Mouse (Mus musculus) lung, postnatal 36 days (tissue): ENCODE data around the gene Etnk2.

Experiments
- DNase-seq: peaks from one replicate; pipeline ENCODE4 v3.0.0; 2022; ENCODE audit warnings: mixed read lengths

Etnk2 gene

DNA sequence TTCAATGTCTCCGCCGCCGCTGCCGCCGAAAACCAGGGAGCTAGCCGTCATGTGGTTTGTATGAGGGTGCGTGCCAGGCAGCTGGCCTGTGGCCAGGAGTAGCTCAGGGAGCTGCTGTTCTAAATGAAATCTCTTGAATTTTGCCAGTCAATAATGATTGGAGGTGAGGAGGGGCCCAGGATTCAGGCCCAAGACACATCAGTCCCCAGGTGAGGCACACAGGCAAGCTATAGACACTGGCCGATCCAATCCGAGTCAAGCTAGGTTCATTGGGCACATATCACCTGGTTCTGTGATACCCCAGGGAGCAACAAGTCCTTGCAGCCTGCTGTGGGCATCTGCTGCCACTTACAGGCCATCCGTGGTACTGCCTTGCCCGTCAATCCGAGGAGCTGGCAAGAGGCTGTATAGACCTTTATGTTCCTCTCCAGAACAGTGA, 10.0 kb upstream of the Etnk2 start:
- DNase-seq = peak; percentile 84

DNA sequence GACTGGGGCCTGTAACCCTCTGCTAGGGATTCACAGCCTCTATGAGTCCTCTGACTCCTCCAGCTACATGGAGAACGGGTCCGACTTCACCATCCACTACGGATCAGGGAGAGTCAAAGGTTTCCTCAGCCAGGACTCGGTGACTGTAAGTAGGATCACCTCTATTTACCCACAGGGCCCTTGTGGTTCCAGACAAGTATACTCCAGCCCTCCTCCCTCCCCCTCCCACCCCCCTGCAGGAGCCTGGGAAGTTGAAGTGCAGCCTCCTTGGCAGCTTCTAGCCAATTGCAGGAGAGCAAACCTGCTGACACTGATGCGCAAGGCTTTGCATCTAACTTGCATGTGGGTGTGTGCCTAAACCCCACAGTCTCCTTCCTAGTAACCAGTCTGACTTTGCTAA, 7.9 kb upstream of the Etnk2 start:
- no peak for DNase-seq

- no peak for DNase-seq
These were observed 7.5 kb upstream of the Etnk2 start for GRCm38 (mm10) chr1:133355912-133356311.

GRCm38 (mm10) chr1:133356330-133356729, 7.0 kb upstream of the Etnk2 start:
- no peak for DNase-seq

GRCm38 (mm10) chr1:133361006-133361405, 2.4 kb upstream of the Etnk2 start:
- no peak for DNase-seq

- no peak for DNase-seq
These were observed 1.3 kb upstream of the Etnk2 start for GRCm38 (mm10) chr1:133362103-133362502.

- DNase-seq = no peak
These were observed 754 bp downstream of the Etnk2 start for GRCm38 (mm10) chr1:133364022-133364630.

DNA sequence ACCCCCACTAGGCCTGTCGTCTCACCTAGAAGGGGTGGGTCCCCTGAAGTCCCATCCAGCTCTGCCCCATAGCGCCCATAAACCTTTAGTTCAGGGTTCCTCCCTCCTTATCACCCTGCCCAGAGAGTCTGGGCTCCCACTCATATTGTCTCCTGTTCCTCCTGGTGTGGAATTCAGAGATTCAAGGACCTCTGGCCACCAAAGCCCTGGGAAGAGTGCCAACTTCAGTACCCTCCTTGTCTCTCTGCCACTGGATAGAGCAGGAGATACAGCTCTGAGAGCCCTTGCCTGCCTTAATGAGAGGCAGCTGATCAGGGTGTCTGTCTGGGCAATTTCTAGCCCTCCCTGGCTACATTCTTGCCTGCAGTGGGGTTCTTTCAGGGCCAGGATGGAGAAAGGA, 1.5 kb downstream of the Etnk2 start:
- no peak for DNase-seq

- DNase-seq = no peak
These were observed 3.7 kb downstream of the Etnk2 start for GRCm38 (mm10) chr1:133366951-133367605.

- no peak for DNase-seq
These were observed 4.5 kb downstream of the Etnk2 start for GRCm38 (mm10) chr1:133367606-133368488.

- DNase-seq = no peak
These were observed 5.3 kb downstream of the Etnk2 start for GRCm38 (mm10) chr1:133368644-133369043.

GRCm38 (mm10) chr1:133370352-133370751, 7.0 kb downstream of the Etnk2 start:
- DNase-seq = no peak

DNA sequence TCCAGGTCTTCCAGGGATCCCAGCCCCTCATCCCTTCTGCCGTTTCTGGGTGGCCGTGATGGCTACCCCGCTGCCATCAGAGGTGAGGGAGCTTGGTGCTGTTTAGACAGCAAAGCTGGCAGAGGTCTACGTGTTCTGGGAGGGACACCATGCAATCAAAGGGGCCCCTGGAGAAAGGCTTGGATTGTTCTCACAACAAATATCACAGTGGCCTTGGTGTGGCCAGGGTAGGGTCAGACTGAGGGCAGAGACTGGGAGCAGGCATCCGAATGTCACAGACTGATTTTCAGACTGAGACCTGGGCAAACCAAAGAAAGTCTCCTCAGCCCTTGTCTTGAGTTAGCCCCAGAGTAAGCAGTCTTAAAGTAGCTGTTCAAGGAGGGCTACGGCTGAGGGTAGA, 8.1 kb downstream of the Etnk2 start:
- DNase-seq = no peak

GRCm38 (mm10) chr1:133372113-133372512, 8.7 kb downstream of the Etnk2 start:
- DNase-seq = no peak

DNA sequence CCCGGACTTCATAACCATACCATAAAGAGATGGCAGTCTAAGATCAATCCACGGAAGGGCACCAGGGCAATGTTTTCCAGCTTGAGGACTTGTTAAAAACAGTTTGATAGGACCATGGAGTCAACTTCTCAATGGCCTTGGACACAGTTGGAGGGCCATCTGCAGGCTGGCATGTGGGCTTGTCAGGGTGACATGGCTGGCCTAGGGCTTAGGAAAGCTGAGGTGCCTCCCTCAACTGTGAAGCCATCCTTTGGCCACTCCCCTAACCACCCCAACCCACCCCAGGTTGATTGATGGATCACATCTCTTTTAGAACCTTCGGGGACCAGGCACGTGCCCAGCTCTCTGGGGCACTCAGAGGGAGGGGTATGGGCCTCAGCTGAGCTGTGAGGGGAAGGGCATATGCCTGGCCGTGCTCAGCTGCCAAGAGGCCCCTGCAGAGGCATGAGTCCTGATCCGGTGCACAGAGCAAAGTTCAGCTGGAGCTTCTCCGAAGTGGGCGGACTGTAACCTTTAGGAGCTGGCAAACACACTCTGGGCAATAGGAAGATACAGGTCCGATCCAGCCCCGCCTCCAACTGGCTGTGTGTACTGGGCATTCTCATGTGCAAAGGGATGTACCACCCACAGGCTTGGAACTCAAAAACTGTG, 12.4 kb downstream of the Etnk2 start:
- no peak for DNase-seq

DNA sequence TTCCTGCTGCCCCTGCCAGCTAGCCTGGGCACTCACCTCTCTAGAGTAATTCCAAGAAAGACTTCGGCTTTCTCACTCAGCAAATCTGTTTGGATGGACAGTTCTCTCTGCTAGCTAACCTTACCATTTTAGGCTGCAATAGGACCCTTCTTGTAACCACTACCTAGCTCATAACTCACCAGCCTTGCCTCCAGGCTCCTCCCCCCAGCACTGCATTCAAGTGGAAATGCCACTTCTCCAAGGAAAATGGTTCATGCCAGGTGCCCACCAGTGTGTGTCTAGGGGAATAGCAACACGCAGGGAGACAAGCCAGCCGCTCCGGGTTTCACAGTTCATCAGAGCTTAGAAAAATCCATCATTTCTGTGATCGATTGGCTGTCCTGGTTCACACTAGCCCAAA, 14.2 kb downstream of the Etnk2 start:
- DNase-seq = no peak

- no peak for DNase-seq
These were observed 16.0 kb downstream of the Etnk2 start for GRCm38 (mm10) chr1:133379254-133379985.

DNA sequence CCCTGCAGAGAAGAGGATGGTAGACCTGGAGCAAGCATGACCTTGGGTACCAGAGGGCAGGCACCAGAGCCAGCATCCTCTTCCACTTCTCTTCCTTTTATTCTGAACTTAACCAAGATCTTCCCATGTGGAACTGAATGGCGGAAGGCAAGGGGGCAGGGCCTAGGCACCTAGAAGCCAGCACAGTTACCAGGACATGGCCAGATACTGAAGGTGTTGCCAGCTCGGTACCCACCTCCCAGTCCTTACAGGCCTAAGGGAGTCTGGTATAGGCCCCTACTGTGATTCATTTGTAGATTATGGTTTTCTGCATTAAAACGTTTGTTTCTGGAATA, 16.6 kb downstream of the Etnk2 start:
- DNase-seq = no peak

DNA sequence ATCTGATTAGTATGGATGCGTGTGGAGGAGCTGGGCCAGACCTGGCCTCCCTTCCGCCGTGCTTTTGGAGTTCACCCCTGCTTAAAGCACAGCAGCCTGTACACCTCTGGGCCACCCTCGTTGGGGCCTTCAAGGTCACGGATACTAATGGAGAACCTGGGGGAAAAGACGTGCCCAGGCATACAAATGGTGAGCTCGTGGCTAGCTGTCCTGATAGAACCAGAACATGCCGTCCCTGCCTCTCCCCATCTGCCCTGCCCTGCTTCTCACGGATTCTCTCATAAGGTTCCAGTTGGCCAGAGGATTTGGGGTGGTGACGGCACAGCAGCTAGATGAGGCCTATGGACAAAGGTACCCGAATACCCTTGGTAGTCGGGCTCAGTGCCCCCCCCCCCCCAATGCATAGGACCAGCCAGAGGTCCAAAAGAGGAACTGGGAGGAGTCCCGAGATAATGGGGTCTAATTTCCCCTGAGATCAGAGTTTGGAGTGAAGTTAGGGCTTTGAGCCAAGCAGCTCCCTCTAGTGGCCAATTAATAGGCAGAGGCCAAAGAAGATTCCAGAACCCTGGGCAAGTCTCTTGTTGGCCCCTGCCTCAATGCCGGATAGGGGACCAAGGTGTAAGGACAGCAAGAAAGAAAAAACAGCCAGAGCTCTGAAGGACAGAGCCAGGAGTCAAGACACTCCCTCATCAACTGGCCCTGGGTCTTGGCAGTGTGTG, 17.1 kb downstream of the Etnk2 start:
- DNase-seq = peak; percentile 62

GRCm38 (mm10) chr1:133382008-133382407, 18.6 kb downstream of the Etnk2 start:
- peak; percentile 58 for DNase-seq

DNA sequence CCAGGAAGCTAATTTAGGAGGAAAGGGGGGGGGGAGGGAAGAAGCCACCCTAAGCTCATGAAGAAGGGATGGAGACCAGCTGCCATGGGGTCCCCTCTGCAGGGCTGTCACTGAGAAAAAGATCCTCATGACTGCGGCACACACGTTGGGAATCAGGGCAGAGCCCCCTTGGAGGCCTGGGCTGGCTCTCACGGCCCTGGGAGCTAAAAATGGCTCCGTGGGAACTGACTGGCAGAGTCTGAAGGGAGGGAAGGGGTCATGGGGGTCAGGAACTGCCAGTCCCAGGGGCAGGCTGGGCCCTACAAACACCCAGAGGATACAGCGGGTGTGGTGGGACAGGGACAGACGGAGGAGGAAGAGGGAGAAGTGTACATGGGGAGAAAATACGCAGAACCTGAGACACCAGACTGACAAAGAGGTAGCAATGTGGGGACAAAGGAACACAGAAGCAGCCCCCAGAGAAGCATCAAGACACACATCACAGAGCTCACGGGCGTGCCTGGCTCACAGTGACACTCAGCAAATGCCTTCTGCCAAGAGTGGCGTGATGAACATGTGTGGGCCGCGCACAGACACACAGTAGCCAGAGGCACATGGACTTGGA, 19.3 kb downstream of the Etnk2 start:
- DNase-seq = peak; percentile 38
